Mouse (Mus musculus): ENCODE results near the gene Myo7a. TPM values are rescaled to one million over a fixed set of nuclear protein-coding genes. Genes with fewer than 3 reads are reported as not detected.

The Myo7a gene
- polyA plus RNA-seq, 1 experiment from 2014 or later: 17.3 TPM

DNA sequence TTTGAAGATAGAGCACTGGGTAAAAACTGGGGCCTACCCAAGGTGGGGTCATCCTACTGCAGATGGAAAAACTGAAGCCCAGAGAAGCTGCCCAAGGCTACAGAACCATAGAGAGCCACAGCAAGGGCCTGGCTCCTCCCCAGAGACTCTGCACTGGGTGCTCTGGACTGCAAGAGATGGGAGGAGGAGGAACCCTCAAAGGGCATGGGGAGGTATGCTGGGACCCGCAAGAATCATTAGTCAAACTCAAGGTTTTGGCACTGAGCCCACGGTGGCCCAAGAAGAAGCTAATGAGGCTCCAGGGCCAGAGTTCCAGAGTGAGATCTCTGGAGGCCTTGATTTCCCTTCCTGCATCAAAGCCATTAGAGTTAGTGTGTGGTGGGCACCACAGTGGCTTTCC, 18.7 kb upstream of the Myo7a start:
- no peaks in the 10 kb centered on the region for H3K9me3 ChIP-seq
- 0 out of 2 replicates have a peak, but pooled peaks cover 2% of the 10 kb centered on the region for H3K36me3 ChIP-seq
- H3K27me3 ChIP-seq (ENCODE audit: insufficient read depth, poor library complexity, severe bottlenecking): no peaks in the 10 kb centered on the region
- WGBS: 79% methylated on average over 2 of the region's 2 CpGs
- no peak overlapping the region; the same call in 1 of the 2 replicates for H3K27ac ChIP-seq
- no peak for DNase-seq (ENCODE audit: low spot score)
- no peak overlapping the region for H3K4me3 ChIP-seq
- peaks cover 52% of the 10 kb centered on the region for H3K4me1 ChIP-seq

DNA sequence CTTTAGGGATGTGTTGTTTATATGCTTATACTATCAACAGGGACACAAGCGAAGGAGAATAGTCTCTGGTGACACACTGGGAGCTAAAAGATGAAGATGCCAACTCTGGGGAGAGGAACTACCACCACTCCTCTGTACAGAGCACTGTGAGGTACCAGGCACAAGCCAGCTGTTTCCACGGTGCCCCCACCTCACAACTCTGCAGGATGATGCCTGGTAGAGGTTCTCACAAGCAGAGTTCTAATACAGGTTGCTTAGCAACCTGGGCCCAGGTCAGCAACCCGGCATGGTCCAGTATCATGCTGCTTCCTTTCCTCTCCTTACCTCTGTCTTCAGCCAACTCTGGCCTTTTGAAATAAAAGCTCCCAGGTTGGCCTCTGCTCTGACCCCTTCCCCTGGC, 18.3 kb upstream of the Myo7a start:
- Histone ChIP-seq H3K27me3 (ENCODE audit: insufficient read depth, poor library complexity, severe bottlenecking) (no peaks in the 10 kb centered on the region), H3K9me3 (no peaks in the 10 kb centered on the region), H3K4me3 (no peak overlapping the region), H3K36me3 (0 out of 2 replicates have a peak, but pooled peaks cover 2% of the 10 kb centered on the region), H3K4me1 (peaks cover 49% of the 10 kb centered on the region), H3K27ac (no peak overlapping the region; the same call in 1 of the 2 replicates)
- DNase-seq (ENCODE audit: low spot score): no peak
- WGBS: 65% methylated on average over 3 of the region's 3 CpGs

DNA sequence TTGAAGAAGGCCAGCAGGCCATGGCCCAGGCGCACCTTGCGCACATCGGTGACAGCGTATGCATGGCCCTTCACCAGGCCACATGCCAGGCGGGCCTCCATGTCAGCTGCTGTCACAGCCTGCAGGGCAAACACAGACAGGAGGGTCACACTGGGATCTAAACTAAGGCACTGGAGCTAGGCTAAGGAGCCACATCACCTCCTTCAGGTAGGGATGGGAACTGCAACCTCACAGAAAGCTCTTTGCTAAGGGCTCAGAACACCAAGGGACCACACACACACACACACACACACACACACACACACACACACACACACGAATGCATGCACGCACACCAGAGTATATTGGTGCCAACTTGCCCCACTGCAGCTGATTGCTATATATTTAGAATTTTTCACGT, 12.4 kb upstream of the Myo7a start:
- Histone ChIP-seq H3K9me3 (no peaks in the 10 kb centered on the region), H3K27ac (no peak overlapping the region), H3K36me3 (peaks cover 6% of the 10 kb centered on the region; the same call in 1 of the 2 replicates), H3K4me1 (no peaks in the 10 kb centered on the region; the same call in 1 of the 2 replicates), H3K4me3 (no peak overlapping the region), H3K27me3 (ENCODE audit: insufficient read depth, poor library complexity, severe bottlenecking) (no peaks in the 10 kb centered on the region)
- WGBS: 91% methylated on average over 8 of the region's 8 CpGs
- no peak for DNase-seq (ENCODE audit: low spot score)

- no peak overlapping the region for H3K4me3 ChIP-seq
- no peaks in the 10 kb centered on the region for H3K9me3 ChIP-seq
- 40% methylated on average over 5 of the region's 5 CpGs for WGBS
- H3K4me1 ChIP-seq: peaks cover 28% of the 10 kb centered on the region
- H3K27ac ChIP-seq: no peak overlapping the region
- H3K36me3 ChIP-seq: peaks cover 7% of the 10 kb centered on the region; the same call in 1 of the 2 replicates
- H3K27me3 ChIP-seq (ENCODE audit: insufficient read depth, poor library complexity, severe bottlenecking): peaks cover 4% of the 10 kb centered on the region; the same call in 1 of the 2 replicates
- no peak for DNase-seq (ENCODE audit: low spot score)
These were observed 6.1 kb upstream of the Myo7a start for GRCm38 (mm10) chr7:98125473-98125872.

DNA sequence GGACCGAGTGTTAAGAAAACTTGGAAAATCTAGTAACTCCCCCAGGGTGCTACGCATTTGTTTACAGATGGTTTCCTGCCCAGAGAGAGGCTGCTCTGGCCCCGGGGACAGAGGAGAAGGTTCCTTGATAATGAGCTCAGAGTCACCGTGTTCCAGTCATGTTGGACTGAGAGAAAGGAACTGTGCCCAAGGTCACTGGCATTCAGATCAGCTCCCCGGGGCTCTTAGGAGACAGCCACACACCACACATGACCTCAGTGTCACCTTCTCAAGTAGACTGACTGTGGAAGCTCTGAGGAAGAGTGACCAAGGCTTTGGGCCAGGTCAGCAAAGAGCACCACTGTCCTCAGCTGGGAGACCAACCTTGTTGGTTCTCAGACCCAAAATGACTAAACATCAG, 5.4 kb upstream of the Myo7a start:
- peaks cover 35% of the 10 kb centered on the region for H3K4me1 ChIP-seq
- peaks cover 3% of the 10 kb centered on the region; the same call in 1 of the 2 replicates for H3K36me3 ChIP-seq
- no peak for DNase-seq (ENCODE audit: low spot score)
- H3K27me3 ChIP-seq (ENCODE audit: insufficient read depth, poor library complexity, severe bottlenecking): peaks cover 4% of the 10 kb centered on the region; the same call in 1 of the 2 replicates
- WGBS: 38% methylated on average over 5 of the region's 5 CpGs
- no peaks in the 10 kb centered on the region for H3K9me3 ChIP-seq
- H3K27ac ChIP-seq: no peak overlapping the region
- no peak overlapping the region for H3K4me3 ChIP-seq

GRCm38 (mm10) chr7:98121673-98122072, 2.3 kb upstream of the Myo7a start:
- H3K27ac ChIP-seq: peak overlapping the region; percentile 30; the same call in 1 of the 2 replicates
- no peak overlapping the region for H3K4me3 ChIP-seq
- H3K27me3 ChIP-seq (ENCODE audit: insufficient read depth, poor library complexity, severe bottlenecking): peaks cover 11% of the 10 kb centered on the region
- 76% methylated on average over 8 of the region's 8 CpGs for WGBS
- peaks cover 3% of the 10 kb centered on the region; the same call in 1 of the 2 replicates for H3K36me3 ChIP-seq
- no peak for DNase-seq (ENCODE audit: low spot score)
- H3K4me1 ChIP-seq: peaks cover 53% of the 10 kb centered on the region
- no peaks in the 10 kb centered on the region for H3K9me3 ChIP-seq

- WGBS: 67% methylated on average over 3 of the region's 3 CpGs
- Histone ChIP-seq H3K27ac (no peak overlapping the region), H3K27me3 (ENCODE audit: insufficient read depth, poor library complexity, severe bottlenecking) (peaks cover 11% of the 10 kb centered on the region), H3K4me3 (no peak overlapping the region), H3K36me3 (peaks cover 3% of the 10 kb centered on the region; the same call in 1 of the 2 replicates), H3K9me3 (no peaks in the 10 kb centered on the region), H3K4me1 (peaks cover 53% of the 10 kb centered on the region)
- DNase-seq (ENCODE audit: low spot score): no peak
These were observed 1.9 kb upstream of the Myo7a start for GRCm38 (mm10) chr7:98121241-98121640.

- WGBS: 13% methylated on average over 6 of the region's 7 CpGs
- Histone ChIP-seq H3K9me3 (no peaks in the 10 kb centered on the region), H3K36me3 (peaks cover 3% of the 10 kb centered on the region; the same call in 1 of the 2 replicates), H3K4me1 (peaks cover 56% of the 10 kb centered on the region), H3K4me3 (peak overlapping the region; percentile 43), H3K27ac (peak overlapping the region; percentile 67), H3K27me3 (ENCODE audit: insufficient read depth, poor library complexity, severe bottlenecking) (peaks cover 14% of the 10 kb centered on the region)
- DNase-seq (ENCODE audit: low spot score): peak; percentile 83
These were observed 1.0 kb upstream of the Myo7a start for GRCm38 (mm10) chr7:98120325-98120724.

GRCm38 (mm10) chr7:98119961-98120232, 573 bp upstream of the Myo7a start:
- Histone ChIP-seq H3K4me1 (peaks cover 54% of the 10 kb centered on the region), H3K36me3 (peaks cover 3% of the 10 kb centered on the region; the same call in 1 of the 2 replicates), H3K9me3 (no peaks in the 10 kb centered on the region), H3K27ac (peak overlapping the region; percentile 37; the same call in 1 of the 2 replicates), H3K27me3 (ENCODE audit: insufficient read depth, poor library complexity, severe bottlenecking) (peaks cover 16% of the 10 kb centered on the region), H3K4me3 (0 out of 2 replicates have a peak overlapping the region, but pooled peaks have one; percentile 43)
- 61% methylated on average over 2 of the region's 2 CpGs for WGBS
- DNase-seq (ENCODE audit: low spot score): no peak

DNA sequence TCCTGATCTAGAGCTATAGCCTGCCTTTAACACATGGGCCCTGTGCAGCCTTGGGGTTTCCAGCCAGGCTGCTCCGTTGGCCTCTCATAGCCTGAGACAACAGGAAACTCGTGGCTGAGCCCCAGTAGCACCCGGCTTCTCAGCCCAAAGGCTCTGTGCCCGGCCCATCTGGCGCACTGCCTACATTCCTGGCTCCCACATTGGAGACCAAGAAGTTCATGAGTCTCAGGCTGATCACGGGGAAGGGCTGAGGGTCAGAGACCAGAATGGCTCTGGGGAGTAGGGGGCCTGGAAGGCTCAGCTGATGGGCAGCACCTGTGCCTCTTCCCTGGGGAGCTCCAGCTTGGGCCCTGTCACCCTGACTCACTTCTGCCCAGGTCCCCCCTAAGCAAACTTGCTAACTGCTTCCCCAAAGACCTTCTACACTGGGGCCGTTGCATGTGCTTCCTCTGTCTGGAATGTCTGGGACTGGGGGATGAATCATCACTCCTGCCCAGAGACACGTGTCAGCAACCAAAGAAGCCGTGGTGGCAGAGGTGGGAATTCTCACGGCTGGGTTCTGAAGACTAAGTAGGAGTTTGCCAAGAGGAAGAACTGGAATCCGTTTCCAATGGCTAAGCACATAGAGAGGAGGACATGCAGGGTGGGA, 2.2 kb downstream of the Myo7a start:
- Histone ChIP-seq H3K36me3 (no peaks in the 10 kb centered on the region), H3K27me3 (ENCODE audit: insufficient read depth, poor library complexity, severe bottlenecking) (peaks cover 26% of the 10 kb centered on the region), H3K9me3 (no peaks in the 10 kb centered on the region), H3K4me3 (no peak overlapping the region), H3K27ac (no peak overlapping the region), H3K4me1 (peaks cover 45% of the 10 kb centered on the region)
- 52% methylated on average over 11 of the region's 11 CpGs for WGBS
- DNase-seq (ENCODE audit: low spot score): no peak

DNA sequence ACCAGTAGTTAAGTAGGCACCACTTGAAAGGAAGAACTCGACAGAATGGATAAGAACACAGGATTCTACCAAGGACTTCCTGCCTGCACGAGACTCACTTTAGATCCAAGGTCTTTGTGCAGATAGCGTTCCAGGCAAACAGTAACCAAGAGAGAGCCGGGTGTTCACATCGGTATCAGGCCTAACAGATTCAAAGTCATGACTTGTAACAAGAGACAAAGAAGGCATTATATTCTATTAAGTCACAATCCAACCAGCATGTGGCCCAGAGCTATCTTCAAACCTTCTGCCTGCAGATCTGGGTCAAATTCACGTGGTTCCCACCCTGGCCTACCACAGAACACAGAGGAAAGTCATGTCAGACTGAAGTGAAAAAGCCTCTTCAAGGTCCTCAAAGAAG, 4.7 kb downstream of the Myo7a start:
- Histone ChIP-seq H3K27me3 (ENCODE audit: insufficient read depth, poor library complexity, severe bottlenecking) (peaks cover 46% of the 10 kb centered on the region), H3K36me3 (no peaks in the 10 kb centered on the region), H3K27ac (no peak overlapping the region; the same call in 1 of the 2 replicates), H3K4me3 (no peak overlapping the region), H3K9me3 (no peaks in the 10 kb centered on the region), H3K4me1 (peaks cover 31% of the 10 kb centered on the region)
- DNase-seq (ENCODE audit: low spot score): no peak
- 48% methylated on average over 6 of the region's 6 CpGs for WGBS

GRCm38 (mm10) chr7:98111233-98111632, 8.1 kb downstream of the Myo7a start:
- peak overlapping the region; percentile 42; the same call in 1 of the 2 replicates for H3K27ac ChIP-seq
- peaks cover 54% of the 10 kb centered on the region for H3K27me3 ChIP-seq (ENCODE audit: insufficient read depth, poor library complexity, severe bottlenecking)
- H3K4me1 ChIP-seq: peaks cover 10% of the 10 kb centered on the region
- 1% methylated on average over 25 of the region's 25 CpGs for WGBS
- H3K36me3 ChIP-seq: no peaks in the 10 kb centered on the region
- no peaks in the 10 kb centered on the region for H3K9me3 ChIP-seq
- peak overlapping the region; percentile 47 for H3K4me3 ChIP-seq
- DNase-seq (ENCODE audit: low spot score): no peak

DNA sequence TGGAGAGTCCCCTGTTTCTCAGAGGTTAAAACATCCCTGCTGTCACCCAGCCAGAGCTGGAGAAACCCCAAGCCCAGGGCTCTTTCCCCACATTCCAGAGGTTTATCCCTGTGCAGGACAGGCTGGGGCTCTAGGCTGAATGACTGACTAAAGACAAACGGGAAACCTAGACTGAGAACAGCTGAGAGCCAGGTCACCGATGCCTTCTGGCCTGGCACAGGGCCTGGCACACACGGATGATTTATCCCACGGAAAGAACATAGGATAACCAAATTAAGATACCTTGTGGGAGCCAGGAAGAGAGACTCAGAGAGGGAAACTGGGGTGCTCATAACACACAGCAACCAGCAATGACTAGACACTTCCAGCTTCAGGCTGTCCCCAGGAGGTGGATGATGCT, 9.6 kb downstream of the Myo7a start:
- 73% methylated on average over 4 of the region's 4 CpGs for WGBS
- Histone ChIP-seq H3K4me3 (no peak overlapping the region), H3K4me1 (peaks cover 21% of the 10 kb centered on the region), H3K36me3 (no peaks in the 10 kb centered on the region), H3K27me3 (ENCODE audit: insufficient read depth, poor library complexity, severe bottlenecking) (peaks cover 56% of the 10 kb centered on the region), H3K27ac (no peak overlapping the region), H3K9me3 (no peaks in the 10 kb centered on the region)
- DNase-seq (ENCODE audit: low spot score): no peak

Measured in heart, embryonic 10.5 days (tissue).